Mouse (Mus musculus): ENCODE measurements around the gene Ccdc190. TPM values are rescaled to one million over a fixed set of nuclear protein-coding genes. Genes with fewer than 3 reads are reported as not detected.

Gene Ccdc190
- polyA plus RNA-seq, 1 experiment from 2014 or later, result not detected

- Histone ChIP-seq H3K9me3 (replicated peaks) (no peaks in the 10 kb centered on the region), H3K4me1 (replicated peaks) (no peaks in the 10 kb centered on the region), H3K4me2 (no peak overlapping the region), H3K4me3 (replicated peaks) (no peak overlapping the region), H3K27me3 (no peaks in the 10 kb centered on the region), H3K9ac (no peak overlapping the region), H3K27ac (no peak overlapping the region), H3K36me3 (no peaks in the 10 kb centered on the region)
- no peak for ATAC-seq (ENCODE audit: low read depth)
- WGBS (ENCODE audit: insufficient replicate concordance), result 48% methylated on average over 16 of the region's 16 CpGs
- no peak for DNase-seq
Observed at GRCm38 (mm10) chr1:169934005-169934725, 5.7 kb downstream of the Ccdc190 start.

- Histone ChIP-seq H3K36me3 (no peaks in the 10 kb centered on the region), H3K9ac (no peak overlapping the region), H3K4me1 (replicated peaks) (no peaks in the 10 kb centered on the region), H3K27me3 (no peaks in the 10 kb centered on the region), H3K9me3 (replicated peaks) (no peaks in the 10 kb centered on the region), H3K4me3 (replicated peaks) (no peak overlapping the region), H3K27ac (no peak overlapping the region), H3K4me2 (no peak overlapping the region)
- ATAC-seq (ENCODE audit: low read depth), result no peak
- no peak for DNase-seq
- 5% methylated on average over 2 of the region's 2 CpGs for WGBS (ENCODE audit: insufficient replicate concordance)
Observed at GRCm38 (mm10) chr1:169939345-169939744, 10.9 kb downstream of the Ccdc190 start.

- H3K9me3 ChIP-seq (replicated peaks), result no peaks in the 10 kb centered on the region
- no peak overlapping the region for H3K9ac ChIP-seq
- DNase-seq (no peak), ATAC-seq (ENCODE audit: low read depth) (no peak)
- peaks cover 3% of the 10 kb centered on the region for H3K36me3 ChIP-seq
- no peaks in the 10 kb centered on the region for H3K4me1 ChIP-seq (replicated peaks)
- no peak overlapping the region for H3K27ac ChIP-seq
- H3K27me3 ChIP-seq, result no peaks in the 10 kb centered on the region
- no peak overlapping the region for H3K4me2 ChIP-seq
- 43% methylated on average over 3 of the region's 3 CpGs for WGBS (ENCODE audit: insufficient replicate concordance)
- H3K4me3 ChIP-seq (replicated peaks), result no peak overlapping the region
Observed at GRCm38 (mm10) chr1:169946004-169946403, 17.6 kb downstream of the Ccdc190 start.

GRCm38 (mm10) chr1:169947654-169948053 lies 19.2 kb downstream of the Ccdc190 start:
- no peak for ATAC-seq (ENCODE audit: low read depth)
- H3K9me3 ChIP-seq (replicated peaks), result no peaks in the 10 kb centered on the region
- no peaks in the 10 kb centered on the region for H3K27me3 ChIP-seq
- no peak for DNase-seq
- H3K4me3 ChIP-seq (replicated peaks), result no peak overlapping the region
- peaks cover 11% of the 10 kb centered on the region for H3K36me3 ChIP-seq
- H3K9ac ChIP-seq, result no peak overlapping the region
- WGBS (ENCODE audit: insufficient replicate concordance), result 59% methylated on average over 6 of the region's 6 CpGs
- no peaks in the 10 kb centered on the region for H3K4me1 ChIP-seq (replicated peaks)
- no peak overlapping the region for H3K4me2 ChIP-seq
- H3K27ac ChIP-seq, result no peak overlapping the region

- 73% methylated on average over 7 of the region's 7 CpGs for WGBS (ENCODE audit: insufficient replicate concordance)
- H3K4me1 ChIP-seq (replicated peaks), result no peaks in the 10 kb centered on the region
- peaks cover 17% of the 10 kb centered on the region for H3K36me3 ChIP-seq
- no peaks in the 10 kb centered on the region for H3K27me3 ChIP-seq
- no peak overlapping the region for H3K4me3 ChIP-seq (replicated peaks)
- H3K4me2 ChIP-seq, result no peak overlapping the region
- no peak for ATAC-seq (ENCODE audit: low read depth)
- no peak for DNase-seq
- H3K9ac ChIP-seq, result no peak overlapping the region
- no peak overlapping the region for H3K27ac ChIP-seq
- no peaks in the 10 kb centered on the region for H3K9me3 ChIP-seq (replicated peaks)
Observed at GRCm38 (mm10) chr1:169948280-169948679, 19.8 kb downstream of the Ccdc190 start.

GRCm38 (mm10) chr1:169948866-169949265 lies 20.4 kb downstream of the Ccdc190 start:
- Histone ChIP-seq H3K4me2 (no peak overlapping the region), H3K4me3 (replicated peaks) (no peak overlapping the region), H3K9me3 (replicated peaks) (no peaks in the 10 kb centered on the region), H3K27ac (no peak overlapping the region), H3K4me1 (replicated peaks) (no peaks in the 10 kb centered on the region), H3K36me3 (peaks cover 17% of the 10 kb centered on the region), H3K9ac (no peak overlapping the region), H3K27me3 (no peaks in the 10 kb centered on the region)
- no peak for ATAC-seq (ENCODE audit: low read depth)
- no peak for DNase-seq
- 78% methylated on average over 7 of the region's 7 CpGs for WGBS (ENCODE audit: insufficient replicate concordance)

- Histone ChIP-seq H3K4me1 (replicated peaks) (no peaks in the 10 kb centered on the region), H3K9me3 (replicated peaks) (no peaks in the 10 kb centered on the region)
- WGBS (ENCODE audit: insufficient replicate concordance), result 63% methylated on average over 7 of the region's 7 CpGs
Observed at GRCm38 (mm10) chr1:169949981-169950380, 21.5 kb downstream of the Ccdc190 start.

GRCm38 (mm10) chr1:169950651-169951050 lies 22.2 kb downstream of the Ccdc190 start:
- H3K4me2 ChIP-seq, result no peak overlapping the region
- no peak overlapping the region for H3K27ac ChIP-seq
- no peaks in the 10 kb centered on the region for H3K27me3 ChIP-seq
- WGBS (ENCODE audit: insufficient replicate concordance), result 77% methylated on average over 4 of the region's 4 CpGs
- peaks cover 31% of the 10 kb centered on the region for H3K36me3 ChIP-seq
- no peak overlapping the region for H3K9ac ChIP-seq
- no peaks in the 10 kb centered on the region for H3K9me3 ChIP-seq (replicated peaks)
- no peaks in the 10 kb centered on the region for H3K4me1 ChIP-seq (replicated peaks)
- DNase-seq (no peak), ATAC-seq (ENCODE audit: low read depth) (no peak)
- no peak overlapping the region for H3K4me3 ChIP-seq (replicated peaks)

More at GRCm38 (mm10) chr1:169949981-169950380, 21.5 kb downstream of the Ccdc190 start:
- ATAC-seq (ENCODE audit: low read depth) (no peak), DNase-seq (no peak)
- Histone ChIP-seq H3K9ac (no peak overlapping the region), H3K27ac (no peak overlapping the region), H3K4me3 (replicated peaks) (no peak overlapping the region), H3K27me3 (no peaks in the 10 kb centered on the region), H3K36me3 (peaks cover 24% of the 10 kb centered on the region), H3K4me2 (no peak overlapping the region)

GRCm38 (mm10) chr1:169951561-169951960 lies 23.1 kb downstream of the Ccdc190 start:
- Histone ChIP-seq H3K9me3 (replicated peaks) (no peaks in the 10 kb centered on the region), H3K27me3 (no peaks in the 10 kb centered on the region), H3K9ac (no peak overlapping the region), H3K4me1 (replicated peaks) (no peaks in the 10 kb centered on the region), H3K27ac (no peak overlapping the region), H3K4me3 (replicated peaks) (no peak overlapping the region), H3K4me2 (no peak overlapping the region), H3K36me3 (peaks cover 35% of the 10 kb centered on the region)
- ATAC-seq (ENCODE audit: low read depth), result no peak
- DNase-seq, result no peak
- 78% methylated on average over 6 of the region's 6 CpGs for WGBS (ENCODE audit: insufficient replicate concordance)

- Histone ChIP-seq H3K4me2 (no peak overlapping the region), H3K27ac (no peak overlapping the region), H3K9me3 (replicated peaks) (no peaks in the 10 kb centered on the region), H3K4me1 (replicated peaks) (no peaks in the 10 kb centered on the region), H3K9ac (no peak overlapping the region), H3K36me3 (peaks cover 36% of the 10 kb centered on the region), H3K27me3 (no peaks in the 10 kb centered on the region), H3K4me3 (replicated peaks) (no peak overlapping the region)
- 75% methylated on average over 10 of the region's 10 CpGs for WGBS (ENCODE audit: insufficient replicate concordance)
- DNase-seq (no peak), ATAC-seq (ENCODE audit: low read depth) (no peak)
Observed at GRCm38 (mm10) chr1:169952636-169953035, 24.2 kb downstream of the Ccdc190 start.

- H3K9me3 ChIP-seq (replicated peaks), result no peaks in the 10 kb centered on the region
- H3K27me3 ChIP-seq, result no peaks in the 10 kb centered on the region
- no peak overlapping the region for H3K27ac ChIP-seq
- peaks cover 40% of the 10 kb centered on the region for H3K36me3 ChIP-seq
- no peak for ATAC-seq (ENCODE audit: low read depth)
- no peak overlapping the region for H3K4me3 ChIP-seq (replicated peaks)
- no peak overlapping the region for H3K4me2 ChIP-seq
- no peaks in the 10 kb centered on the region for H3K4me1 ChIP-seq (replicated peaks)
- DNase-seq, result no peak
- H3K9ac ChIP-seq, result no peak overlapping the region
- WGBS (ENCODE audit: insufficient replicate concordance), result 88% methylated on average over 10 of the region's 10 CpGs
Observed at GRCm38 (mm10) chr1:169953106-169953505, 24.7 kb downstream of the Ccdc190 start.

All from liver, embryonic 13.5 days (tissue).